Mouse (Mus musculus) limb, embryonic 15.5 days (tissue): Measurements from ENCODE around the gene Tsen54. TPM values are rescaled to one million over a fixed set of nuclear protein-coding genes. Genes with fewer than 3 reads are reported as not detected.

Experiments used
- ATAC-seq: fragments of 200-750 bp; cut with Nextera tagmentation; 2 replicates; pipeline ENCODE4 v1.8.0; 2017; ENCODE audit warnings: low read depth, moderate TSS enrichment; ENCODE audit not compliant: insufficient number of reproducible peaks, low FRiP score, low TSS enrichment
- H3K27ac ChIP-seq: fragments of 300-500 bp; sonication (generic); 2 replicates; pipeline ENCODE4 v1.5.1; 2015; ENCODE audit warnings: moderate library complexity, mild to moderate bottlenecking, inconsistent platforms
- H3K27me3 ChIP-seq: fragments of 300-500 bp; sonication (generic); 2 replicates; pipeline ENCODE4 v1.6.1; 2015; ENCODE audit warnings: inconsistent platforms
- H3K36me3 ChIP-seq: fragments of 300-500 bp; sonication (generic); 2 replicates; pipeline ENCODE4 v1.6.1; 2015; ENCODE audit warnings: inconsistent platforms
- H3K4me1 ChIP-seq: fragments of 300-500 bp; sonication (generic); 2 replicates; pipeline ENCODE4 v1.6.1; 2015; ENCODE audit warnings: inconsistent platforms
- H3K4me2 ChIP-seq: fragments of 300-500 bp; sonication (generic); 2 replicates; pipeline ENCODE4 v1.6.1; 2015; ENCODE audit warnings: mild to moderate bottlenecking, inconsistent platforms
- H3K4me3 ChIP-seq: fragments of 300-500 bp; sonication (generic); 2 replicates; pipeline ENCODE4 v1.5.1; 2015; ENCODE audit warnings: mild to moderate bottlenecking, inconsistent platforms
- H3K9ac ChIP-seq: fragments of 300-500 bp; sonication (generic); 2 replicates; pipeline ENCODE4 v1.6.1; 2015; ENCODE audit warnings: inconsistent platforms
- H3K9me3 ChIP-seq: fragments of 300-500 bp; sonication (generic); 2 replicates; pipeline ENCODE4 v1.6.1; 2016; ENCODE audit warnings: inconsistent platforms
- WGBS: fragments of 180-500 bp; shearing (Covaris S2); methylation state at CpG from one replicate; pipeline ENCODE4 v1.1.7; 2015; 5-methylcytosine and 5-hydroxymethylcytosine counted together
- polyA plus RNA-seq: library from polyadenylated mRNA; unstranded; fragments of >200 nt; fragmentation: Nextera tagmentation; extraction: Ambion mirVana; gene quantifications from 2 replicates; pipeline ENCODE4 v1.2.1, GENCODE M21; 2015

Gene Tsen54
- polyA plus RNA-seq, 1 experiment from 2014 or later = 31.3 TPM

- peaks cover 51% of the 10 kb centered on the region for H3K4me1 ChIP-seq
- H3K27me3 ChIP-seq = no peaks in the 10 kb centered on the region
- no peak overlapping the region for H3K9ac ChIP-seq
- H3K27ac ChIP-seq = no peak overlapping the region
- H3K36me3 ChIP-seq = peaks cover 74% of the 10 kb centered on the region
- no peak overlapping the region for H3K4me3 ChIP-seq
- 84% methylated on average over 10 of the region's 10 CpGs for WGBS
- ATAC-seq = no peak
- no peaks in the 10 kb centered on the region for H3K9me3 ChIP-seq
- H3K4me2 ChIP-seq = no peak overlapping the region
These were observed 8.4 kb upstream of the Tsen54 start for GRCm38 (mm10) chr11:115806154-115806553.

- no peaks in the 10 kb centered on the region for H3K27me3 ChIP-seq
- no peak overlapping the region for H3K4me2 ChIP-seq
- H3K36me3 ChIP-seq = peaks cover 66% of the 10 kb centered on the region
- 77% methylated on average over 6 of the region's 6 CpGs for WGBS
- ATAC-seq = no peak
- peak overlapping the region; percentile 40; the same call in 1 of the 2 replicates for H3K27ac ChIP-seq
- no peak overlapping the region for H3K9ac ChIP-seq
- no peaks in the 10 kb centered on the region for H3K9me3 ChIP-seq
- H3K4me3 ChIP-seq = no peak overlapping the region
- H3K4me1 ChIP-seq = peaks cover 63% of the 10 kb centered on the region
These were observed 7.2 kb upstream of the Tsen54 start for GRCm38 (mm10) chr11:115807306-115807705.

GRCm38 (mm10) chr11:115807971-115808370 is 6.6 kb upstream of the Tsen54 start:
- no peaks in the 10 kb centered on the region for H3K9me3 ChIP-seq
- H3K4me2 ChIP-seq = peak overlapping the region; percentile 32; the same call in 1 of the 2 replicates
- no peak for ATAC-seq
- H3K4me1 ChIP-seq = peaks cover 69% of the 10 kb centered on the region
- 66% methylated on average over 11 of the region's 11 CpGs for WGBS
- H3K27ac ChIP-seq = peak overlapping the region; percentile 88
- H3K27me3 ChIP-seq = no peaks in the 10 kb centered on the region
- H3K4me3 ChIP-seq = no peak overlapping the region
- H3K9ac ChIP-seq = no peak overlapping the region
- H3K36me3 ChIP-seq = peaks cover 59% of the 10 kb centered on the region

DNA sequence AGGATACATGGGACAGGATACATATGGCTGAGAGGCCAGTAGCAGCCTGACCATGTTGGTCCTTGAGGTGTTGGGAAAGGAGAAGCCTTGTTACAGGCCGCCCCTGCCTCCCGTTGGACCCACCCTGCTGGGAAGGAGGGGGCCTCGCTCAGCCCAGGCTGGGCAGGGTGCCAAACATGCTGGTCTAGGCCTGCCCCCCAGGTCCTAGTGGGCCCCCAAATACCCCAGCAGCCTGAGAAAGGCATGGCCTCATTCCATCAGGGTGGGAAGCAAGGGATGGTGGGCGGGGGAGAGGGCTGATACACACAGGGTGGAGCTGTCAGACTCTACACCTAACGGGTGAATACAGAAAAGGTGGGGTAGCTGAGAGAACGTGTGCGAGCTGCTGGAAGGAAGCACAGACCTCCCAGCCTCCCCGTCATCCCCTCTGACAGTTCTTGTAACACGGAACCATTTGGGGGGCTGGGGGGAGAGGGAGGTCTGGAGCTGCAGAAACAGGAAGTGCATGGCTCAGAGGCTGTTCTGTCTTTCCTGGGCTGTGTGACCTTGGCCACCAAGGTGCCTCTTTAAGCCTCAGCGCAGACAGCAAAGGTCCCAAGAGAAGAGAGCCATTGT is 5.7 kb upstream of the Tsen54 start:
- Histone ChIP-seq H3K27me3 (no peaks in the 10 kb centered on the region), H3K4me1 (peaks cover 71% of the 10 kb centered on the region), H3K9ac (no peak overlapping the region; the same call in 1 of the 2 replicates), H3K27ac (peak overlapping the region; percentile 88), H3K36me3 (peaks cover 51% of the 10 kb centered on the region), H3K4me3 (peak overlapping the region; percentile 14), H3K9me3 (no peaks in the 10 kb centered on the region), H3K4me2 (peak overlapping the region; percentile 32)
- 18% methylated on average over 10 of the region's 10 CpGs for WGBS
- ATAC-seq = no peak

DNA sequence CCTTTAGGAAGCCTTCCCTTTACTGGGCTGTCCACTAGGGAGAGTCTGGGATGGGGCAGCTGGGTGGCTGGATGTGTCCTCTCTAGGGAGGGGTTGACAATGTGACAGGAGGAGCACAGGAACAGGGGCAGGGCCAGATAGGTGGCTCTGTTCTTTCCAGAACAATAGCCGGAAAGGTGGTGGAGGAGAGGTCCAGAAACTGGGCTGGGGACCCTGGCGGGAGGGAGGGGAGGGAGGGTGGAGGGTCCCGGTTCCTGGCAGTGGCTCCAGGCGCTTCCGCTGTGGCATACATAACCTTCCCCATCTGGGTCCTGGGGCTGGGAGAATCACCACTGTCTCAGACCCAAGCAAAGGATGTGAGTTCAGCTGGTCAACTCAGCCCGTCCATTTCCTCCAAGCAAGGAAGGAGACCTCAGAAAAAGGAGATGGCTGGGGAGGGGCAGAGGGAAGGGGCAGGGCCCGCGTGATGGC is 5.2 kb upstream of the Tsen54 start:
- WGBS = 60% methylated on average over 8 of the region's 8 CpGs
- no peak overlapping the region; the same call in 1 of the 2 replicates for H3K9ac ChIP-seq
- ATAC-seq = no peak

DNA sequence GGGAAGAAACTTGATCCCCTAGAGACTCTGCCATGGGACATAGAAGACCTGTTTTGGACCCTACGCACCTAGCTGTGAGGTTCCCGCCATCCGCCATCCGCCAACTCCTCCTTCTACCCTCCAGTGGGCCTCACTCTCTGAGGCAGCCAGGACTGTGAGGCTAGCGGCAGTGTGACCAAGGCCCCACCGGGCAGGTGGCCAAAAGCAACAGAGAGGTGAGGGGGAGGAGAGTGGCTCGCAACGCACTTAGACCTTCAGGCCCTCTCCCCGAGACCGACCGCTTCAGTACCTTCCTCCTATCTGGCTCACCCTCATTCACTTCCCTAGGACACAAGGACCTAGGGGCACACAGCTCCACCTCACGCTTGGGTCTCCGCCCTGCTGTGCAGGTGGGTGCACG is 4.1 kb upstream of the Tsen54 start:
- peaks cover 83% of the 10 kb centered on the region for H3K4me1 ChIP-seq
- H3K36me3 ChIP-seq = peaks cover 36% of the 10 kb centered on the region
- H3K27ac ChIP-seq = peak overlapping the region; percentile 88

More for the DNA sequence above, 5.2 kb upstream of the Tsen54 start:
- H3K27ac ChIP-seq = peak overlapping the region; percentile 88
- H3K4me3 ChIP-seq = peak overlapping the region; percentile 24
- peaks cover 46% of the 10 kb centered on the region for H3K36me3 ChIP-seq
- H3K4me2 ChIP-seq = peak overlapping the region; percentile 91
- H3K9me3 ChIP-seq = no peaks in the 10 kb centered on the region
- H3K27me3 ChIP-seq = no peaks in the 10 kb centered on the region
- H3K4me1 ChIP-seq = peaks cover 77% of the 10 kb centered on the region

GRCm38 (mm10) chr11:115811381-115812093 is 3.0 kb upstream of the Tsen54 start:
- peaks cover 27% of the 10 kb centered on the region for H3K36me3 ChIP-seq

More for the DNA sequence above, 4.1 kb upstream of the Tsen54 start:
- ATAC-seq = no peak
- H3K4me3 ChIP-seq = peak overlapping the region; percentile 24
- H3K9me3 ChIP-seq = no peaks in the 10 kb centered on the region
- H3K27me3 ChIP-seq = no peaks in the 10 kb centered on the region
- H3K4me2 ChIP-seq = peak overlapping the region; percentile 91
- H3K9ac ChIP-seq = no peak overlapping the region
- WGBS = 52% methylated on average over 14 of the region's 14 CpGs

GRCm38 (mm10) chr11:115812095-115812494 is 2.4 kb upstream of the Tsen54 start:
- Histone ChIP-seq H3K36me3 (peaks cover 24% of the 10 kb centered on the region), H3K27ac (peak overlapping the region; percentile 88)
- WGBS = 32% methylated on average over 7 of the region's 7 CpGs

More at GRCm38 (mm10) chr11:115811381-115812093, 3.0 kb upstream of the Tsen54 start:
- Histone ChIP-seq H3K9me3 (no peaks in the 10 kb centered on the region), H3K27me3 (no peaks in the 10 kb centered on the region), H3K4me3 (peak overlapping the region; percentile 96), H3K4me1 (peaks cover 82% of the 10 kb centered on the region), H3K4me2 (peak overlapping the region; percentile 91), H3K27ac (peak overlapping the region; percentile 88; the same call in 1 of the 2 replicates), H3K9ac (no peak overlapping the region; the same call in 1 of the 2 replicates)
- 77% methylated on average over 20 of the region's 20 CpGs for WGBS
- no peak for ATAC-seq

GRCm38 (mm10) chr11:115812533-115813420 is 1.7 kb upstream of the Tsen54 start:
- WGBS = 3% methylated on average over 28 of the region's 28 CpGs
- no peaks in the 10 kb centered on the region for H3K9me3 ChIP-seq
- H3K4me2 ChIP-seq = peak overlapping the region; percentile 91
- peak overlapping the region; percentile 79 for H3K9ac ChIP-seq
- no peaks in the 10 kb centered on the region for H3K27me3 ChIP-seq
- peak overlapping the region; percentile 88 for H3K27ac ChIP-seq
- H3K4me1 ChIP-seq = peaks cover 70% of the 10 kb centered on the region
- ATAC-seq = no peak
- peaks cover 25% of the 10 kb centered on the region for H3K36me3 ChIP-seq
- H3K4me3 ChIP-seq = peak overlapping the region; percentile 96

More at GRCm38 (mm10) chr11:115812095-115812494, 2.4 kb upstream of the Tsen54 start:
- Histone ChIP-seq H3K4me1 (peaks cover 76% of the 10 kb centered on the region), H3K4me3 (peak overlapping the region; percentile 96), H3K9ac (peak overlapping the region; percentile 79), H3K4me2 (peak overlapping the region; percentile 91), H3K9me3 (no peaks in the 10 kb centered on the region), H3K27me3 (no peaks in the 10 kb centered on the region)
- ATAC-seq = no peak

DNA sequence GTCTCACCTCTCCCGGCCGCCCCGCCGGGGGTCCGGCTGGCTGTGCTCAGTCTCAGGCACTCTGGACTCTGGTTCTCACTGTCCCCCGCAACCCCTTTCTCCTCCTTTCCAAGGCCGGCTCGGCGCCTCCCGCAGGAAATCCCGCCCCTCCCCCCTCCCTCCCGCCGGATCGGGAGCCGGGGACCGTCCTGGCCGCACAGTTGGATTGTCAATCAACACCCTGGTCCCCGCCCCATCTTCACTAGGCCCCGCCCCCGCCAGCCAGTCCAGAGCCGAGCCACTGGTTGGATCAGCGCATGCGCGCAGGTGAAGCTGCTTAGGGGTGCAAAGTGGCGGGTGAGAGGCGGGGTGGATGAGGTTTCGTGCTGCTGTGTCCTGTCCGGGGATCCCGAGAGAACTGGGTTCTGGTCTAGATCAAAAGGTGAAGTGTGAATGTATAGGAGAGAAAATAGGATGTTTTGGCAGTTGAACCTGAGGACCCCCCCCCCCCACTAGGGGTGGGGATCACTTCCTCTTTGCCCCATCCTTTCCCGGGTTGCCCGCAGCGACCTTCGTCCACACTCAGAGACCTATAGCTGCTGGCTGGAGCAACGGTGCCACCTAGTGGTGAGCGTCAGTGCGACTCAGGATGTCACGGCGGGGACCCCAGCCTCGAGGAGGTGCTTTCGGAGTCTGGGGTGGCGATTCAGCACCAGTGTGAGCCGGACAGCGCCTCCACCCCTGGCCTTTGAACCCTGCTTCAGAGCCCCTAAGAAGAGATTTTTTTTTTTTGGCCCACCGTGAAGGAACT is 822 bp upstream of the Tsen54 start, which contains the start of gene Caskin2:
Gene Caskin2 (minus strand): TSS at position 133 of the 790 bp plus-strand sequence.
- Histone ChIP-seq H3K4me3 (peak within 1 kb of the TSS; percentile 96), H3K4me1 (peaks cover 60% of the 10 kb centered on the region), H3K36me3 (peaks cover 29% of the 10 kb centered on the region), H3K27me3 (no peaks in the 10 kb centered on the region), H3K27ac (peak within 1 kb of the TSS; percentile 88), H3K4me2 (peak within 1 kb of the TSS; percentile 91), H3K9ac (peak within 1 kb of the TSS; percentile 79), H3K9me3 (no peaks in the 10 kb centered on the region)
- ATAC-seq = peak; percentile 91
- under 1% methylated on average over 43 of the region's 44 CpGs for WGBS

DNA sequence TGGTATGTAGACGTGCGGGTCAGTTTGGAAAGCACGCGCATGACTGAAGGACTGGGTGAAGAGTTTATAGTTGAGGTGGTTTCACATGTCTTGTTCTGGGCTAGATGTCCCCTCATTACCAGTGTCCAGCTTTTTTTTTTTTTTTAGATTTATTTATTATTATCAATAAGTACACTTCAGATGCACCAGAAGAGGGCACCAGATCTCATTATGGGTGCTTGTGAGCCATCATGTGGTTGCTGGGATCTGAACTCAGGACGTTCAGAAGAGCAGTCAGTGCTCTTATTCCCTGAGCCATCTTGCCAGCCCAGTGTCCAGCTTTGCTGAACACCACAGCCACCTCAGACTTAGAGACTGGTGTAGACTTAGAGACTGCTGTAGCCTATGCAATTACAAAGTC is 2.8 kb downstream of the Tsen54 start:
- peaks cover 43% of the 10 kb centered on the region for H3K36me3 ChIP-seq
- no peaks in the 10 kb centered on the region for H3K27me3 ChIP-seq
- no peaks in the 10 kb centered on the region for H3K9me3 ChIP-seq
- no peak overlapping the region for H3K4me3 ChIP-seq
- 83% methylated on average over 5 of the region's 5 CpGs for WGBS
- ATAC-seq = no peak
- no peak overlapping the region for H3K9ac ChIP-seq
- no peak overlapping the region for H3K27ac ChIP-seq
- peaks cover 24% of the 10 kb centered on the region for H3K4me1 ChIP-seq
- H3K4me2 ChIP-seq = no peak overlapping the region
